Mouse (Mus musculus): ENCODE results near the gene Cacnb2. TPM values are rescaled to one million over a fixed set of nuclear protein-coding genes. Genes with fewer than 3 reads are reported as not detected.

The Cacnb2 gene
- total RNA-seq (2023; ENCODE audit: inconsistent age) = 0.36 TPM in 1 of 4 replicates, not detected in the others

GRCm38 (mm10) chr2:14602788-14603187 lies at the start of gene Cacnb2:
TSS of gene Cacnb2 (plus strand) at chr2:14603088.

Other genes with a start within 250 kb of the Cacnb2 start
- gene Slc39a12, start 214.8 kb upstream of the Cacnb2 start, total RNA-seq (2023; ENCODE audit: inconsistent age) = not detected in 4 replicates

All from B cell, adult (primary cell).